Mouse (Mus musculus): ENCODE results near the gene Pabpn1. TPM values are rescaled to one million over a fixed set of nuclear protein-coding genes. Genes with fewer than 3 reads are reported as not detected.
A peak's percentile ranks its signal among the peaks of the same experiment; 100 is the strongest.

Pabpn1 gene
- polyA plus RNA-seq, 1 experiment, result 219 TPM

- no peaks in the 10 kb centered on the region for H3K27me3 ChIP-seq (ENCODE audit: control insufficient read depth, insufficient read depth, low read length)
- peak; percentile 30 for DNase-seq
- TF ChIP-seq POLR2A (IDR thresholded peaks at IDR 0.05; ENCODE audit: control insufficient read depth, extremely low read depth, insufficient read depth, low read length, poor library complexity) (no peak), CTCF (IDR thresholded peaks at IDR 0.05; ENCODE audit: borderline replicate concordance, control insufficient read depth, extremely low read depth, insufficient read depth, low read length, poor library complexity) (no peak)
- H3K4me1 ChIP-seq (replicated peaks; ENCODE audit: control insufficient read depth, insufficient read depth, low read length), result peaks cover 22% of the 10 kb centered on the region
- WGBS, result 4% methylated on average over 27 of the region's 27 CpGs
- no peaks in the 10 kb centered on the region for H3K36me3 ChIP-seq (ENCODE audit: control insufficient read depth, insufficient read depth, low read length)
- H3K4me3 ChIP-seq (ENCODE audit: control insufficient read depth, insufficient read depth, low read length), result peak within 1 kb of the TSS; percentile 45
- peak within 1 kb of the TSS; percentile 19; the same call in 1 of the 2 replicates for H3K27ac ChIP-seq (ENCODE audit: control insufficient read depth, insufficient read depth, low read length)
Observed at GRCm38 (mm10) chr14:54883154-54884021, 8.9 kb upstream of the Pabpn1 start, which contains the start of the genes Bcl2l2 and Gm20521. Bcl2l2 (plus strand) TSS chr14:54883377. Gm20521 (plus strand) TSS chr14:54883441.

- 75% methylated on average over 21 of the region's 21 CpGs for WGBS
- Histone ChIP-seq H3K4me1 (replicated peaks; ENCODE audit: control insufficient read depth, insufficient read depth, low read length) (peaks cover 22% of the 10 kb centered on the region), H3K27ac (ENCODE audit: control insufficient read depth, insufficient read depth, low read length) (peak overlapping the region; percentile 19; the same call in 1 of the 2 replicates), H3K27me3 (ENCODE audit: control insufficient read depth, insufficient read depth, low read length) (no peaks in the 10 kb centered on the region), H3K4me3 (ENCODE audit: control insufficient read depth, insufficient read depth, low read length) (peak overlapping the region; percentile 45), H3K36me3 (ENCODE audit: control insufficient read depth, insufficient read depth, low read length) (no peaks in the 10 kb centered on the region)
- TF ChIP-seq CTCF (IDR thresholded peaks at IDR 0.05; ENCODE audit: borderline replicate concordance, control insufficient read depth, extremely low read depth, insufficient read depth, low read length, poor library complexity), result no peak
- TF ChIP-seq POLR2A (IDR thresholded peaks at IDR 0.05; ENCODE audit: control insufficient read depth, extremely low read depth, insufficient read depth, low read length, poor library complexity), result no peak
- DNase-seq, result no peak
Observed at GRCm38 (mm10) chr14:54884022-54884712, 8.1 kb upstream of the Pabpn1 start.

DNA sequence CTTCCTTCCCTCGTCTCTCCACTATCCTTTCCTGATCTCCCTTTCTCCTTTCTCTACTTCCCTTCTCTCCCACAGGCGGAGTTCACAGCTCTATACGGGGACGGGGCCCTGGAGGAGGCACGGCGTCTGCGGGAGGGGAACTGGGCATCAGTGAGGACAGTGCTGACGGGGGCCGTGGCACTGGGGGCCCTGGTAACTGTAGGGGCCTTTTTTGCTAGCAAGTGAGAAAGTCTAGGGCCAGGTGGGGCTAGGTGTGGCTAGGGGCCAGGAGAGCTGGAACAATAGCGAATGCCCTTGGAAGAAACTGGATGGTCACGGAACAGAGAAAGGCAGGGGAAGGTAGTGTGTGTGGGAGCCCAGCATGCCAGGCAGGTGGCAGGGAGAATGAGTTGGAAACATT, 7.0 kb upstream of the Pabpn1 start:
- Histone ChIP-seq H3K4me1 (replicated peaks; ENCODE audit: control insufficient read depth, insufficient read depth, low read length) (peaks cover 22% of the 10 kb centered on the region), H3K36me3 (ENCODE audit: control insufficient read depth, insufficient read depth, low read length) (no peaks in the 10 kb centered on the region), H3K4me3 (ENCODE audit: control insufficient read depth, insufficient read depth, low read length) (no peak overlapping the region), H3K27me3 (ENCODE audit: control insufficient read depth, insufficient read depth, low read length) (no peaks in the 10 kb centered on the region), H3K27ac (ENCODE audit: control insufficient read depth, insufficient read depth, low read length) (no peak overlapping the region)
- no peak for TF ChIP-seq CTCF (IDR thresholded peaks at IDR 0.05; ENCODE audit: borderline replicate concordance, control insufficient read depth, extremely low read depth, insufficient read depth, low read length, poor library complexity)
- TF ChIP-seq POLR2A (IDR thresholded peaks at IDR 0.05; ENCODE audit: control insufficient read depth, extremely low read depth, insufficient read depth, low read length, poor library complexity), result no peak
- 97% methylated on average over 11 of the region's 11 CpGs for WGBS
- no peak for DNase-seq

DNA sequence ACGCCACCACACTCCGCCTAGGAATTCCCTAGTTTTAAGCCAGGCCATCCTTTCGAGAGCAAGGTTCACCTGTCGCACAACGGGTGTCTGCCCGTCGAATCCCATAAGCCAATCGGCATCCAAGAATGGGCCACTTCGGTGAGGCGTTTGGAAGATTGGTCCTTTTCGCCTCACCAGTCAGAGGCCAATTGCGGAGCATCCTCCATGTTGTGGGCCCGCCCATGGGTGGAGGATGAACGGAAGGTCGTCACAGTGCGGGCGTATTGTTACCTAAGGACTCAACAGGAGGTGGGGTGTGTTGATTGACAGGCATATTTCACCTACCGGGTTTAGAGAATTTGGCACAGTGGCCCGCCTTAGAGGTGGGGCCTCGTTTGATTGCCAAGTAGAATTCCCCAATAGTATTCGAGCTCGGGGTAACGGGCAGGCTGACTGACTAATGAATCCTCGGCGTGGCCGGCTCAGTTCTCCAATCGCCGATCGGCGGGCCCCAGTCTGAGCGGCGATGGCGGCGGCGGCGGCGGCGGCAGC, 1.4 kb downstream of the Pabpn1 start:
- peak overlapping the region; percentile 44; the same call in 1 of the 2 replicates for H3K27ac ChIP-seq (ENCODE audit: control insufficient read depth, insufficient read depth, low read length)
- TF ChIP-seq POLR2A (IDR thresholded peaks at IDR 0.05; ENCODE audit: control insufficient read depth, extremely low read depth, insufficient read depth, low read length, poor library complexity) (peak; percentile 67; the same call in 1 of the 2 replicates), CTCF (IDR thresholded peaks at IDR 0.05; ENCODE audit: borderline replicate concordance, control insufficient read depth, extremely low read depth, insufficient read depth, low read length, poor library complexity) (0 out of 2 replicates have a peak, but pooled peaks have one; percentile 21)
- peaks cover 24% of the 10 kb centered on the region for H3K36me3 ChIP-seq (ENCODE audit: control insufficient read depth, insufficient read depth, low read length)
- under 1% methylated on average over 38 of the region's 38 CpGs for WGBS
- no peaks in the 10 kb centered on the region for H3K27me3 ChIP-seq (ENCODE audit: control insufficient read depth, insufficient read depth, low read length)
- peak overlapping the region; percentile 51 for H3K4me3 ChIP-seq (ENCODE audit: control insufficient read depth, insufficient read depth, low read length)
- peak; percentile 98 for DNase-seq
- H3K4me1 ChIP-seq (replicated peaks; ENCODE audit: control insufficient read depth, insufficient read depth, low read length), result peaks cover 2% of the 10 kb centered on the region; the same call in 1 of the 2 replicates

GRCm38 (mm10) chr14:54894296-54895151, 2.2 kb downstream of the Pabpn1 start:
- Histone ChIP-seq H3K4me1 (replicated peaks; ENCODE audit: control insufficient read depth, insufficient read depth, low read length) (peaks cover 2% of the 10 kb centered on the region; the same call in 1 of the 2 replicates), H3K4me3 (ENCODE audit: control insufficient read depth, insufficient read depth, low read length) (peak overlapping the region; percentile 86), H3K27ac (ENCODE audit: control insufficient read depth, insufficient read depth, low read length) (peak overlapping the region; percentile 13; the same call in 1 of the 2 replicates), H3K27me3 (ENCODE audit: control insufficient read depth, insufficient read depth, low read length) (no peaks in the 10 kb centered on the region), H3K36me3 (ENCODE audit: control insufficient read depth, insufficient read depth, low read length) (peaks cover 24% of the 10 kb centered on the region)
- TF ChIP-seq CTCF (IDR thresholded peaks at IDR 0.05; ENCODE audit: borderline replicate concordance, control insufficient read depth, extremely low read depth, insufficient read depth, low read length, poor library complexity), result no peak
- no peak for TF ChIP-seq POLR2A (IDR thresholded peaks at IDR 0.05; ENCODE audit: control insufficient read depth, extremely low read depth, insufficient read depth, low read length, poor library complexity)
- WGBS, result under 1% methylated on average over 54 of the region's 54 CpGs
- DNase-seq, result peak; percentile 9

Data from thymus, adult 2 months (tissue).